Mouse (Mus musculus) embryonic facial prominence, embryonic 11.5 days (tissue): ENCODE results near the gene Tex21. TPM values are rescaled to one million over a fixed set of nuclear protein-coding genes. Genes with fewer than 3 reads are reported as not detected.

Experiments
- ATAC-seq: fragments of 200-750 bp; cut with Nextera tagmentation; replicated peaks from 2 replicates; pipeline ENCODE4 v1.8.0; 2017; ENCODE audit warnings: low read depth; ENCODE audit not compliant: insufficient number of reproducible peaks, low FRiP score, low TSS enrichment
- DNase-seq: peaks from one replicate; pipeline ENCODE4 v3.0.0-alpha.2; 2015; ENCODE audit warnings: low spot score
- H3K27ac ChIP-seq: fragments of 300-500 bp; sonication (generic); replicated peaks from 2 replicates; pipeline ENCODE4 v1.5.1; 2014; ENCODE audit warnings: mild to moderate bottlenecking, low read depth, low read length, control low read depth
- H3K27me3 ChIP-seq: fragments of 300-500 bp; sonication (generic); 2 replicates; pipeline ENCODE4 v1.6.1; 2014; ENCODE audit warnings: mild to moderate bottlenecking, low read length, moderate library complexity, mixed read lengths; ENCODE audit not compliant: control insufficient read depth, insufficient read depth
- H3K36me3 ChIP-seq: fragments of 300-500 bp; sonication (generic); replicated peaks from 2 replicates; pipeline ENCODE4 v1.6.1; 2014; ENCODE audit warnings: low read depth, mild to moderate bottlenecking, low read length, moderate library complexity, mixed read lengths; ENCODE audit not compliant: control insufficient read depth, insufficient read depth
- H3K4me1 ChIP-seq: fragments of 300-500 bp; sonication (generic); 2 replicates; pipeline ENCODE4 v1.6.1; 2014; ENCODE audit warnings: low read length, mixed read lengths; ENCODE audit not compliant: control insufficient read depth, insufficient read depth
- H3K4me2 ChIP-seq: fragments of 300-500 bp; sonication (generic); 2 replicates; pipeline ENCODE4 v1.6.1; 2014; ENCODE audit warnings: low read depth, mild to moderate bottlenecking, control low read depth, low read length, moderate library complexity
- H3K4me3 ChIP-seq: fragments of 300-500 bp; sonication (generic); 2 replicates; pipeline ENCODE4 v1.5.1; 2014; ENCODE audit warnings: low read depth, low read length, control low read depth
- H3K9ac ChIP-seq: fragments of 300-500 bp; sonication (generic); replicated peaks from 2 replicates; pipeline ENCODE4 v1.6.1; 2014; ENCODE audit warnings: mild to moderate bottlenecking, control low read depth, low read length
- H3K9me3 ChIP-seq: fragments of 300-500 bp; sonication (generic); replicated peaks from 2 replicates; pipeline ENCODE4 v1.6.1; 2016; ENCODE audit warnings: mild to moderate bottlenecking, low read length, inconsistent platforms, mixed read lengths; ENCODE audit not compliant: control insufficient read depth
- WGBS: fragments of 180-500 bp; shearing (Covaris S2); extraction: QIAGEN DNeasy Blood & Tissue Kit; methylation state at CpG from one replicate; pipeline ENCODE4 v1.1.7; 2014; 5-methylcytosine and 5-hydroxymethylcytosine counted together
- polyA plus RNA-seq: library from polyadenylated mRNA; unstranded; fragments of >200 nt; fragmentation: Nextera tagmentation; extraction: Ambion mirVana; gene quantifications from 2 replicates; pipeline ENCODE4 v1.2.1, GENCODE M21; 2014

Gene Tex21
- polyA plus RNA-seq, 1 experiment from 2014 or later, result not detected

DNA sequence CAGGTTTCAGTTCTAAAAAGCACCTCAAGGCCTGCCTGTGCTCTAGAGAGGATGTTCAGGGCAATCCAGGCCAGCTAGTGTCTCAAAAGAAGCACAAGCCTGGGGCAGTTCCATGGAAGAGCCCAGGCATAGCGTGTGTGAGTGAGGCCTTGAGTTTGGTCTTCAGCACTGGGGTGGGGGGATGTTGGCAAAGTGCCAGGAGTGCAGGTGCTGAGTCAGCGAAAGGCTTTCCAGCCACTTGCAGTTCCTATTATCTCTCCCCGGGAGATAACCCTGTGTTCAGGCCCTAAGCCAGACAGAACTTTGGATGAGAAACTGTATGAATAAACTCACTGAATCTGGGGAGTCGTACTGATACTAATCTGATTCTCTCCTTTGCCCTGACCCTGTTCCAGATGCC is 35.6 kb upstream of the Tex21 start:
- no peaks in the 10 kb centered on the region for H3K27me3 ChIP-seq
- H3K36me3 ChIP-seq, result no peaks in the 10 kb centered on the region
- no peak overlapping the region for H3K27ac ChIP-seq
- DNase-seq (no peak), ATAC-seq (no peak)
- no peaks in the 10 kb centered on the region for H3K9me3 ChIP-seq
- H3K9ac ChIP-seq, result no peak overlapping the region
- H3K4me3 ChIP-seq, result no peak overlapping the region
- H3K4me2 ChIP-seq, result no peak overlapping the region
- no peaks in the 10 kb centered on the region for H3K4me1 ChIP-seq
- WGBS, result 81% methylated on average over 4 of the region's 4 CpGs

DNA sequence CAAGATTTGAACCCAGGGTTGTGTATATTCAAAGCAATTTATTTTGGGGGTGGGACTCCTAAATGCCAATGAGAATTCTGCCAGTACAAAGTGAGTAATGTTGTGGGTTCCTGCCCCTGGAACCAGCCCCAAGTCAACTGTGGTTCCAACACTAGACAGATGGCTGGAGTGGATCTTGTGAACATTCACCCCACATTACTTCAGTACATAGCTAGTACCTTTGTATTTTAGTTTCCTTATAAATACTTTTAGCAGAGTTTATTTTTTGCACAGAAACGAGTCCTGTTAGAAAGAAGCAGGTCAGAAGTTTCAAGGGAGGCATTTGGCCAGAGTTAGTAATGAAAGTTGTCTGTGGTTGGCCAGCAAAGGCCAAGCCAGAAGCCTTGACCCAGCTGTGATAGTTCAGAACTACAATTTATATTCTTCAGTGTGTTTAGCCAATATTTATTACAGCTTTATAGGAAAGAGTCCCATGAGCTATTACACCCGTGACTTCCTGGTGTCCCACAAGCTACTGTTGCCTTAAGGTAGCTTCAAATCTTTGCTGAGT is 34.6 kb upstream of the Tex21 start:
- Histone ChIP-seq H3K4me3 (no peak overlapping the region), H3K27me3 (no peaks in the 10 kb centered on the region), H3K4me2 (no peak overlapping the region), H3K4me1 (no peaks in the 10 kb centered on the region), H3K9me3 (no peaks in the 10 kb centered on the region), H3K27ac (no peak overlapping the region), H3K36me3 (no peaks in the 10 kb centered on the region), H3K9ac (no peak overlapping the region)
- 90% methylated on average over 2 of the region's 2 CpGs for WGBS
- no peak for ATAC-seq
- no peak for DNase-seq

DNA sequence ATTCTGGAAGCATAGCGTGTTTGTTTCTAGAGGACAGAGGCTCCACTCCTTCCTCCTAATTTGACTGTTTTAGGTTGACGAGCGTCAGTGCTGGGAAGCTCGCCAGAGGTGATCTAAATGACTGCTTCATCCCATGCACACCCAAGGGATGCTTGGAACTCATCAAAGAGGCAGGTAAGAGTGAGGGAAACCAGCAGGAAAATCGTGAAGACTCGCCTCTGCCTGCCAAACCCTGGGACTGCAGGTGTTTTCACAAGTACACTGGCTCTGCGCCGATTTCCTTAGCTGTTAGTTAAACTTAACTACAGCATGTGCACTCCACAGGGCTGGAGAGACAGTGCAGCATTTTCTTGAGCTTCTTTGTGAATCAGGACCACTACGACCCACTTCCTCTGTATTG is 34.0 kb upstream of the Tex21 start:
- H3K36me3 ChIP-seq, result no peaks in the 10 kb centered on the region
- DNase-seq, result no peak
- 84% methylated on average over 9 of the region's 9 CpGs for WGBS
- no peak overlapping the region for H3K4me2 ChIP-seq
- no peak overlapping the region for H3K4me3 ChIP-seq
- no peak overlapping the region for H3K27ac ChIP-seq
- no peak for ATAC-seq
- H3K9me3 ChIP-seq, result no peaks in the 10 kb centered on the region
- no peaks in the 10 kb centered on the region for H3K27me3 ChIP-seq
- H3K4me1 ChIP-seq, result no peaks in the 10 kb centered on the region
- no peak overlapping the region for H3K9ac ChIP-seq

DNA sequence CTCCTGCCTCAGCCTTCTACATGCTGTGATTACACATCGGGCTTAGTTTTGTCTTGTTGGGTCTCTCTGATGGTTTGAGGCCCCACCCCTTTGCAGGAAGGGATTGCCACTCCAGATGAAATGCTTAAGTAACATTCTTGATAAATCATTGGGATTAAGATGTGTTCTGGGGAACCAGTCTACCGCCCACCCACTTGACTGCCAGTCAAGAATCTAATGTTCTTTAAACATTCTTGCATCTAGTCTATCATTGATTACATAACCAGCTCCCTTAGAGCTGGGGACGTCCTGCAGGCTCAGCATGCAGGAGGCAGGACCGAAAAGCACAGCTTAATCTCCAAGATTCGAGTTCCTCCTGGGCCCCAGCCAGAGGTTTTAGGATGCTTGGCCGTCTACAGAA is 31.7 kb upstream of the Tex21 start:
- ATAC-seq, result no peak
- 87% methylated on average over 6 of the region's 6 CpGs for WGBS
- no peak overlapping the region for H3K4me2 ChIP-seq
- no peaks in the 10 kb centered on the region for H3K36me3 ChIP-seq
- no peak overlapping the region for H3K9ac ChIP-seq
- no peaks in the 10 kb centered on the region for H3K4me1 ChIP-seq
- no peak overlapping the region for H3K27ac ChIP-seq
- no peaks in the 10 kb centered on the region for H3K9me3 ChIP-seq
- H3K27me3 ChIP-seq, result no peaks in the 10 kb centered on the region
- DNase-seq, result no peak
- H3K4me3 ChIP-seq, result no peak overlapping the region

DNA sequence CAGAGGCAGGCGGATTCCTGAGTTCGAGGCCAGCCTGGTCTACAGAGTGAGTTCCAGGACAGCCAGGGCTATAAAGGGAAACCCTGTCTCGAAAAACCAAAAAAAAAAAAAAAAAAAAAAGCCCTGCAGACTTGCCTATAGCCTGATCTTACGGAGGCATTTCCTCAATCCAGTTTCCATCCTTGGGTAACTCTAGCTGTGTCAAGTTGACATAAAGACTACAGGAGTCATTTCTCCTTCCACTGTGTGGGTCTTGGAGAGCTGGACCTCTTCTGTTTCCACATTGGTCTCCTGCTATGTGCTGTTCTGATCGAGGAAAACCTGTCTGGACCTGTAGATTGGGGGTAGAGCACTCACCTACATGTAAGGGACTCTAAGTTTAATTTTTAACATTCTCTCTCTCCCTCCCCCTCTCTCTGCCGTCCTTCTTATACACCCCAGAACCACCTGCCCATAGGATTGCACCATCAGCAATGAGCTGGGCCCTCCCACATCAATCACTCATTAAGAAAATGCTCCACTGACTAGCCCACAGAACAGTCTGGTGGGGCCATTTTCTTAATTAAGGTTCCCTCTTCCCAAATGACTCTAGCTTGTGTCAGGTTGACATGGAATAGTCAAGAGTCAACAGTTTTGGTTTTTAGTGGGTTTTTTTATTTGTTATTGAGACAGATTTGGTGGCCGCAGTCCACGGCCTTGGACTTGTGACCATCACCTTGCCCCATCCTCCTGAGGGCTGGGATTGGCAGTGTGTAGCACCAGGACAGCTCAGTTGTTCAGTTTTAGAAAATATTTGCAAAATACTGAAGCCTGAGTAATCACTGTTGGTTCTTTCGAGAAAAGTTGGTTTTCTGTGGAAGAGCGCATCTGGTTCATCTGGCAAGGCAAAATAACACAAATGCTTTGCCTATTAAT is 26.3 kb upstream of the Tex21 start:
- DNase-seq (no peak), ATAC-seq (no peak)
- H3K36me3 ChIP-seq, result no peaks in the 10 kb centered on the region
- H3K9ac ChIP-seq, result no peak overlapping the region
- H3K9me3 ChIP-seq, result no peaks in the 10 kb centered on the region
- no peaks in the 10 kb centered on the region for H3K27me3 ChIP-seq
- H3K4me3 ChIP-seq, result no peak overlapping the region
- H3K4me2 ChIP-seq, result no peak overlapping the region
- H3K27ac ChIP-seq, result no peak overlapping the region
- 92% methylated on average over 10 of the region's 10 CpGs for whole genome bisulfite sequencing
- H3K4me1 ChIP-seq, result no peaks in the 10 kb centered on the region

DNA sequence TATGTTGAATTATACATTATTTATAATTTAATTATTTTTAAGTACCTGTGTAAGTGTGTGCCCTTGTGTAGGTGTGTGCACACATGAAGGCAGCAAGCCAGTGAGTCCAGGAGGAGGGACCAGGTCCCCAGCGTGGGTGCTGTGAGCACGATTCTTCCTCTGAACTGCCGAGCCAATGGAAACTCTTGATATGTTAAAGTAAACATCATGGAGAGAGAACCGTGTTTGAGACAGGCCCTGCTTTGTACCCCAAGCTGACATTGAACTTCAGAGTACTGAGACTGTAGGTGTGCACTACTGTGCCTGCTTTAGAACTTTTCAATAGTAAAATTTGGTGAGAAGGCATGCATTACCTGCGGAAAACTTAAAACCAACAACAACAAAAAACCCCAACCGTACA is 25.0 kb upstream of the Tex21 start:
- DNase-seq (no peak), ATAC-seq (no peak)
- no peaks in the 10 kb centered on the region for H3K27me3 ChIP-seq
- H3K4me1 ChIP-seq, result no peaks in the 10 kb centered on the region
- H3K27ac ChIP-seq, result no peak overlapping the region
- H3K4me3 ChIP-seq, result no peak overlapping the region
- H3K36me3 ChIP-seq, result no peaks in the 10 kb centered on the region
- 88% methylated on average over 6 of the region's 6 CpGs for WGBS
- no peak overlapping the region for H3K4me2 ChIP-seq
- no peak overlapping the region for H3K9ac ChIP-seq
- no peaks in the 10 kb centered on the region for H3K9me3 ChIP-seq

DNA sequence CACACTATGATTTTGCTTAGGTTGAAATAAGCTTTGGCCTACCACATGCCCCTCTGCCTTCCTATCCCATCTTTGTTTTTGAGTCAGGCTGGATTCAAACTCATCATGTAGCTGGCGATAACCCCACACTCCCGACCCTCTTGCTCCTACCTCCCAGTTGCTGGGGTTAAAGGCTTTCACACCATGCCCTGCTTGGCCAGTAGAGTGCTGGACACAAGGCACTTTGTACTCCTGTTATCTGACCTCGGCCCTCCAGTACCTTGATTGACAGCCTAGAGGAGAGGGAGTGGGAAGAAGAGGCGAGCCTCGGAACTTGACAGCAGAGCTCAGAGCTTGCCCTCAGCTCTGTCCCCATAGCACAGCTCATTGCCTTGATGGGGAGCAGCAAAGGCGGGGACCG is 22.6 kb upstream of the Tex21 start:
- WGBS, result 52% methylated on average over 7 of the region's 7 CpGs
- Histone ChIP-seq H3K9me3 (no peaks in the 10 kb centered on the region), H3K4me2 (no peak overlapping the region), H3K9ac (no peak overlapping the region), H3K36me3 (no peaks in the 10 kb centered on the region), H3K4me1 (no peaks in the 10 kb centered on the region), H3K4me3 (no peak overlapping the region), H3K27me3 (no peaks in the 10 kb centered on the region), H3K27ac (no peak overlapping the region)
- ATAC-seq (no peak), DNase-seq (no peak)

DNA sequence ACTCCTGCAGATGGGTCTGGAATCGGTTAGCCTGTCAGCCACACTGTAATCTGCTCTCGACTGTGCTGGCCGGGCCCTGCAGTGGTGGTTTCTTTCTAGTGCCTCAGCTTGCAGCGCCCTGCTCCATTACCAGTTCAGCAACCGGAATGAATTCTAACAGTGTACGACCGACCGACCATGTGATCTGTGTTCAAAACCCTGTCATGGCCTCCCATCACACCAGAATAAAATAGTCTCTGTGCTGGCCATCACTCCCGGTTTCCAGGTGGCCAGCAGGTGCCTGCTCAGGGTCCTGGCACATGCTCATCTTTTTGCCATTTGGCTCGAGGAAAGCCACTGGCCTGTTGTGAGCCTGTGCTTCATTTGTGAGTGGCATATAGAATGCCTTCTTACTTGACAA is 22.1 kb upstream of the Tex21 start:
- no peak overlapping the region for H3K27ac ChIP-seq
- no peak overlapping the region for H3K4me3 ChIP-seq
- no peak overlapping the region for H3K4me2 ChIP-seq
- H3K9me3 ChIP-seq, result no peaks in the 10 kb centered on the region
- H3K9ac ChIP-seq, result no peak overlapping the region
- H3K36me3 ChIP-seq, result no peaks in the 10 kb centered on the region
- no peaks in the 10 kb centered on the region for H3K4me1 ChIP-seq
- DNase-seq (no peak), ATAC-seq (no peak)
- H3K27me3 ChIP-seq, result no peaks in the 10 kb centered on the region
- 86% methylated on average over 10 of the region's 10 CpGs for WGBS
